Mouse (Mus musculus) testis, adult 2 months (tissue): ENCODE measurements around the gene Fhit.

Source experiments
- CTCF ChIP-seq: fragments of 200-500 bp; IDR thresholded peaks from 2 replicates; pipeline ENCODE4 v1.5.1; 2012; ENCODE audit warnings: low read depth, mild to moderate bottlenecking, inconsistent platforms, low read length, moderate library complexity; ENCODE audit not compliant: control insufficient read depth, insufficient read depth, insufficient replicate concordance
- POLR2A ChIP-seq: fragments of 200-500 bp; IDR thresholded peaks from 2 replicates; pipeline ENCODE4 v1.6.1; 2012; ENCODE audit warnings: low read depth, mild to moderate bottlenecking, inconsistent platforms, low read length, moderate library complexity; ENCODE audit not compliant: control insufficient read depth

GRCm38 (mm10) chr14:10129088-10129487 is 1032.7 kb downstream of the Fhit start:
- TF ChIP-seq POLR2A (no peak), CTCF (no peak)
